Mouse (Mus musculus): ENCODE measurements around the gene Abcc5.

The Abcc5 gene

DNA sequence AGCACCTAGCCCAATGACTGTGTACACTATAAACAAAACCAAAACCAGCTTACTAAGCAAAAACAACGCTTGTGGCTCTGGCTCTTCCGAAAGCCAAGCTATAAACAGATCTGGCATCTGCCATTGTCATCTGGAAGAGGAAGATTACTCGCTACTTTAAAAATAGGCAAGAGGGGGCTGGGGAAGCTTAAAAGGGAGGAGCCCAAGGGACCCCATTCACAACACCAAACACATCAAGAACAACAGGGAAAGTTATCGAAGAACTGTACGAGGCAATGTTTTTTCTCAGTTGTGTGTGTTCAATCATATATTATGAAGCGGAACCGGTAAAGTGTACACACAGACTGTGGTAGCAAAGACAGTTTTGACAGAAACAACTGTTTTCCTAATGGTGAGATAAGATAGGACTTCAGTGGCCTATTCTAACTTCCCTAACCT, 1.9 kb downstream of the Abcc5 start:
- no peak for DNase-seq (ENCODE audit: low read depth, low spot score)

DNA sequence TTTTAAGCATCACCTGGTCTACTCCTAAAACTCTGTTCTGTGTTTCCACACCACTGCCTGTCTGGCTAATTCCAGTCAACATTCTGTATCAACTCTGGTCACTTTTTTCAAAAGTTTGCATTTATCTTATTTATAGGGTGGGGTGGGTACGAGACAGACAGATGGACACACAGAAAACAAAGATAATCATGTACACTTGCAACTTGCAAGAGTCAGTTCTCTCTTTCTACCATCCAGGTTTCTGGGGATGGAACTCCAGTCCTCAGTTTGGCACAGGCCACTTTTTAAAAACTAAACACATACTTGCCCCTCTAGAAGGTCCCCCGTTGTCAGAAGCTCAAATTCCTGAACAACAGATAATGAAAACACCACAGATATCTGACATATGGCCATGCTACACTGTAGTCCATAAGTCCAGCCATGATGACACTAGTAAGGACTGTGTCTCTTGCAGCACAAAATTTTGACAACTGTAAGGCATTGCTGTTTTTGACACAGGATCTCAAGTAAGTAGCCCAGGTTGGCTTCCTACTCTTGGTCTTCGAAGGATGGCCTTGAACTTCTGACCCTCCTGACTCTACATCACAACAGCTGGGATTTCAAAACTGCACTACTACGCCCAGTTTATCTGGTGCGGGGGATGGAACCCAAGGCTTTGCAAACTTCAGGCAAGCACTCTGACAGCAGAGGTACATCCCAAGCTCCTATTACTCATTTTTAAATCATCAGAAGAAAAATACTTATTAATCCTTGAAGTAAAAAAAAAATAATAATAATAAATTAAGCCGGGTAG, 3.1 kb downstream of the Abcc5 start:
- no peak for DNase-seq (ENCODE audit: low read depth, low spot score)

GRCm38 (mm10) chr16:20418054-20418453, 8.1 kb downstream of the Abcc5 start:
- no peak for DNase-seq (ENCODE audit: low read depth, low spot score)

GRCm38 (mm10) chr16:20416262-20416661, 9.9 kb downstream of the Abcc5 start:
- DNase-seq (ENCODE audit: low read depth, low spot score) = no peak

- DNase-seq (ENCODE audit: low read depth, low spot score) = no peak
Observed at GRCm38 (mm10) chr16:20415804-20416203, 10.4 kb downstream of the Abcc5 start.

DNA sequence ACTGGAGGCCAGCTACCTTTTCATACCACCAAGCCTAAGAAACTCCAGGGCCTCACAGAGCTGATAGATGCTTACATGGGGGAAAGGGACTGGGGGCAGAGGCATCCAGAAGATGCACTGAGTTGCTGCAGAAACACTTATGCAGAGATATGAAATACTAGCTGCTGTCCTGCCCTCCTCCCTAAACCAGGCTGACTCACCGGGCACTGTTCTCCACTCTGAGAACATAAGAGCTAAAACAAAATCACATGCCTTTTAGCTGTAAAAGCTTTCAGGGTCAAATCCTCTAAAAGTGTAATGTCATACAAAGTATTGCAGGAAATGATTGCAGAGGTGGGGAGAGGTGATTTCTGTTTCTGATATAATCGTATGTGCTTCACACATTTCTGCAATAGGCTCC, 11.0 kb downstream of the Abcc5 start:
- no peak for DNase-seq (ENCODE audit: low read depth, low spot score)

GRCm38 (mm10) chr16:20413870-20414331, 12.3 kb downstream of the Abcc5 start:
- DNase-seq (ENCODE audit: low read depth, low spot score) = no peak

- no peak for DNase-seq (ENCODE audit: low read depth, low spot score)
Observed at GRCm38 (mm10) chr16:20411958-20412570, 14.1 kb downstream of the Abcc5 start.

GRCm38 (mm10) chr16:20405335-20405734, 20.9 kb downstream of the Abcc5 start:
- DNase-seq (ENCODE audit: low read depth, low spot score) = no peak

GRCm38 (mm10) chr16:20403327-20403726, 22.9 kb downstream of the Abcc5 start:
- no peak for DNase-seq (ENCODE audit: low read depth, low spot score)

- no peak for DNase-seq (ENCODE audit: low read depth, low spot score)
Observed at GRCm38 (mm10) chr16:20401592-20401991, 24.6 kb downstream of the Abcc5 start.

- DNase-seq (ENCODE audit: low read depth, low spot score) = no peak
Observed at GRCm38 (mm10) chr16:20400707-20401591, 25.2 kb downstream of the Abcc5 start.

DNA sequence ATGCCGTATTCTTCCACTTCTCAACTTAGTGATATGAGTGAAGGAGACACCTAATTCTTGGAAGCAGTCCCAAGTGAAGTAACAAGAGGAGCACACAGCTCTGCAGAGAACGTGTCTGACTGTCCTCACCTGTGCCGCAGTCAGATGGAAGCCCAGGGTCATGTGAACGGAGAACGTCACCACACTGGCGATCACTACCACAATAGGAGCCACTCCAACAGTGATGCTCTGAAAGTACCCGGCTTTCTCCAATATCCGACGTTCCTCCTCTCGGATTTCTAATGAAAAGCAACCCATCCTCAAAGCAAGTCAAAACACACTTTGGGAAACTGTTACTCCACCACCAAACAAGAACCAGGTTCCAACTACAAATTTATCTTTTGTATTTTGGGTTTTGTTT, 29.3 kb downstream of the Abcc5 start:
- no peak for DNase-seq (ENCODE audit: low read depth, low spot score)

GRCm38 (mm10) chr16:20395216-20395907, 30.8 kb downstream of the Abcc5 start:
- no peak for DNase-seq (ENCODE audit: low read depth, low spot score)

- no peak for DNase-seq (ENCODE audit: low read depth, low spot score)
Observed at GRCm38 (mm10) chr16:20391753-20392152, 34.4 kb downstream of the Abcc5 start.

GRCm38 (mm10) chr16:20390233-20390632, 36.0 kb downstream of the Abcc5 start:
- no peak for DNase-seq (ENCODE audit: low read depth, low spot score)

GRCm38 (mm10) chr16:20381031-20381430, 45.2 kb downstream of the Abcc5 start:
- no peak for DNase-seq (ENCODE audit: low read depth, low spot score)

DNA sequence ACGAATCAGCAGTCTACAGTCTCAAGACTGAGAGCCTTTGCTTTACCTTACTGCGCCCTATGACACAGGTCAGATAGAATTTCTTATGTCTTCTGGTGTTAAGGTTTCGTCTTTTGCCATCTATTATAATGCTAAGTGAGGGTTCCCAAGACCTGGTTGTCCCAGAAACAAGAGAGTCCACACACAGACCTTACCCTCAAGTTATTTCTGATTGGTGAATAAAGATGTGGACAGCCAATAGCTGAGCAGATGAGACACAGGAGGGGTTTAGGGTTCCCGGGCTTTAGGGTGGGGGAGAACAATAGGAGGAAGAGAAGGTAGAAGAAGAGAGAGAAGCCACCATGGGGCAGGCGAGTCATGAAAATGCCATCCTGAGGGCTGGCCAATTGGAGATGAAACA, 50.9 kb downstream of the Abcc5 start:
- no peak for DNase-seq (ENCODE audit: low read depth, low spot score)

- DNase-seq (ENCODE audit: low read depth, low spot score) = no peak
Observed at GRCm38 (mm10) chr16:20371731-20372130, 54.5 kb downstream of the Abcc5 start.

GRCm38 (mm10) chr16:20368221-20368620, 58.0 kb downstream of the Abcc5 start:
- no peak for DNase-seq (ENCODE audit: low read depth, low spot score)

- no peak for DNase-seq (ENCODE audit: low read depth, low spot score)
Observed at GRCm38 (mm10) chr16:20362121-20362520, 64.1 kb downstream of the Abcc5 start.
